In the genomic region with DNA sequence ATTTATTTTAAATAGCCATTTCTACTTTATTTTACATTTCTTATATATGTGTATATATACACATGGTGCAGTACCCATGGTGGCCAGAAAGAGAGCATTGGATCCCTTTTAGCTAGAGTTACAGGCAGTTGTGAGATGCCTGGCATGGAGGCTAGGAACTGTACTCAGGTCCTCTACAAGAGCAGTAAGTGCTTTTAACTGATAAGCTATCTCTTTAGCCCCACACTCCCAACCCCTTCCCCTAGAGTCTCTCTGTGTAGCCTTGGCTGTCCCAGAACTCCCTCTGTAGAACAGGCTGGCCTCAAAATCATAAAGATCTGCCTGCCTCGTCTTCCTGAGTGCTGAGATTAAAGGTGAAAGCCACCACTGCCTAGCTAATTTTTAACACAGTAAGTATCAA, we compare ENCODE assay signal across 16 mouse cellular contexts. TPM values are rescaled to one million over a fixed set of nuclear protein-coding genes. Genes with fewer than 3 reads are reported as not detected.
A peak's percentile ranks its signal among the peaks of the same experiment; 100 is the strongest.
DNase-seq lines count a peak whose midpoint lies in the region; ATAC-seq and TF ChIP-seq lines count a peak whose summit lies in the region.
"Had no signal": no experiment of that assay in that cellular context is flagged by ENCODE, and none has a peak within 500 bp of the region (broad histone marks: within the 10 kb centered on the region; RNA-seq: fewer than 3 reads in every experiment).

No protein-coding gene starts in this region.

- peaks cover 8% of the 10 kb centered on the region for H3K36me3 ChIP-seq in heart, adult 2 months (ENCODE audit: control insufficient read depth, insufficient read depth, low read length)
- peaks cover 8% of the 10 kb centered on the region; the same call in 1 of the 2 replicates for H3K36me3 ChIP-seq in heart, embryonic 10.5 days
- H3K36me3 ChIP-seq in liver, embryonic 16.5 days (ENCODE audit: control insufficient read depth, insufficient read depth), result no peaks in the 10 kb centered on the region
- no peaks in the 10 kb centered on the region for H3K36me3 ChIP-seq in intestine, embryonic 15.5 days
- H3K36me3 ChIP-seq in forebrain, embryonic 15.5 days, result no peaks in the 10 kb centered on the region
- H3K36me3 ChIP-seq: midbrain, embryonic 12.5 days had no signal

- TF ChIP-seq CTCF in heart, adult 2 months (IDR thresholded peaks at IDR 0.05), result peak; percentile 33

- intact Hi-C loops in heart, adult 2 months (cut with DNase I), result no loop called here

- H3K4me2 ChIP-seq in liver, embryonic 16.5 days (ENCODE audit: low read depth, low read length), result peak overlapping the region; percentile 25; the same call in 1 of the 2 replicates
- no peak overlapping the region for H3K4me2 ChIP-seq in intestine, embryonic 15.5 days (replicated peaks)
- H3K4me2 ChIP-seq in forebrain, embryonic 15.5 days (replicated peaks), result no peak overlapping the region
- H3K4me2 ChIP-seq: midbrain, embryonic 12.5 days had no signal

- H3K27ac ChIP-seq in heart, adult 2 months, result no peak overlapping the region
- no peak overlapping the region for H3K27ac ChIP-seq in heart, embryonic 10.5 days
- H3K27ac ChIP-seq in liver, embryonic 16.5 days (ENCODE audit: low read length), result no peak overlapping the region
- H3K27ac ChIP-seq in intestine, embryonic 15.5 days, result no peak overlapping the region
- H3K27ac ChIP-seq in forebrain, embryonic 15.5 days (replicated peaks), result no peak overlapping the region
- H3K27ac ChIP-seq: midbrain, embryonic 12.5 days had no signal

- TF ChIP-seq EP300 in heart, adult 2 months (IDR thresholded peaks at IDR 0.05; ENCODE audit: insufficient read depth, low read depth, low read length), result no peak

- DNase-seq in heart, adult 2 months, result no peak
- DNase-seq in heart, embryonic 10.5 days (ENCODE audit: low spot score), result no peak
- DNase-seq in B cell, adult 2 months, result peak; percentile 20 to 22
- DNase-seq in c-Kit-positive CD71-positive TER-119-positive erythroid progenitor cells, embryonic 14.5 days (ENCODE audit: low spot score), result peak; percentile 50
- no peak for DNase-seq in spleen, postnatal 10 days (ENCODE audit: low spot score in 2 of 2)
- DNase-seq: adrenal gland, adult 2 months; cerebellum, adult 9-11 months; heart, adult 18-20 months; heart, postnatal 10 days; spleen, adult 18-20 months had no signal

- no peaks in the 10 kb centered on the region for H3K27me3 ChIP-seq in heart, adult 2 months (ENCODE audit: control insufficient read depth, insufficient read depth, low read length)
- H3K27me3 ChIP-seq in heart, embryonic 10.5 days (ENCODE audit: insufficient read depth, poor library complexity, severe bottlenecking), result no peaks in the 10 kb centered on the region
- H3K27me3 ChIP-seq in liver, embryonic 16.5 days (ENCODE audit: control insufficient read depth, insufficient read depth, low read depth, low read length), result no peaks in the 10 kb centered on the region
- H3K27me3 ChIP-seq in intestine, embryonic 15.5 days (replicated peaks), result no peaks in the 10 kb centered on the region
- no peaks in the 10 kb centered on the region for H3K27me3 ChIP-seq in forebrain, embryonic 15.5 days
- H3K27me3 ChIP-seq: midbrain, embryonic 12.5 days; Patski had no signal

- 70% methylated on average over 1 of the region's 1 CpGs for WGBS in heart, adult 2 months
- 50% methylated on average over 1 of the region's 1 CpGs for WGBS in heart, embryonic 10.5 days
- 13% methylated on average over 1 of the region's 1 CpGs for WGBS in liver, embryonic 16.5 days (ENCODE audit: insufficient replicate concordance)
- 54% methylated on average over 1 of the region's 1 CpGs for WGBS in intestine, embryonic 15.5 days
- 87% methylated on average over 1 of the region's 1 CpGs for whole genome bisulfite sequencing in forebrain, embryonic 15.5 days

- H3K4me1 ChIP-seq in heart, adult 2 months (ENCODE audit: control insufficient read depth, insufficient read depth, low read length), result peaks cover 5% of the 10 kb centered on the region
- peaks cover 14% of the 10 kb centered on the region for H3K4me1 ChIP-seq in heart, embryonic 10.5 days
- H3K4me1 ChIP-seq in liver, embryonic 16.5 days (ENCODE audit: control insufficient read depth, low read depth, low read length), result peaks cover 22% of the 10 kb centered on the region
- H3K4me1 ChIP-seq in intestine, embryonic 15.5 days (replicated peaks), result peaks cover 6% of the 10 kb centered on the region; the same call in 1 of the 2 replicates
- peaks cover 19% of the 10 kb centered on the region for H3K4me1 ChIP-seq in forebrain, embryonic 15.5 days

- H3K9ac ChIP-seq in heart, adult 2 months (ENCODE audit: low read depth, low read length), result no peak overlapping the region
- no peak overlapping the region for H3K9ac ChIP-seq in liver, embryonic 16.5 days (ENCODE audit: low read depth, low read length)
- H3K9ac ChIP-seq in intestine, embryonic 15.5 days, result no peak overlapping the region
- H3K9ac ChIP-seq in forebrain, embryonic 15.5 days (replicated peaks), result no peak overlapping the region
- H3K9ac ChIP-seq: midbrain, embryonic 12.5 days had no signal

- no peak for TF ChIP-seq POLR2A in heart, adult 2 months (IDR thresholded peaks at IDR 0.05; ENCODE audit: insufficient read depth, low read depth, low read length)

- ATAC-seq in liver, embryonic 16.5 days (ENCODE audit: low read depth), result no peak
- no peak for ATAC-seq in intestine, embryonic 15.5 days
- ATAC-seq in forebrain, embryonic 15.5 days (replicated peaks), result no peak
- ATAC-seq: Patski had no signal

- no peaks in the 10 kb centered on the region for H3K9me3 ChIP-seq in heart, embryonic 10.5 days
- no peaks in the 10 kb centered on the region for H3K9me3 ChIP-seq in liver, embryonic 16.5 days (replicated peaks; ENCODE audit: control insufficient read depth, low read length)
- no peaks in the 10 kb centered on the region for H3K9me3 ChIP-seq in intestine, embryonic 15.5 days
- H3K9me3 ChIP-seq in forebrain, embryonic 15.5 days, result no peaks in the 10 kb centered on the region
- H3K9me3 ChIP-seq: midbrain, embryonic 12.5 days had no signal

- H3K79me2 ChIP-seq in heart, adult 2 months (replicated peaks; ENCODE audit: control insufficient read depth, insufficient read depth, low read length), result peaks cover 10% of the 10 kb centered on the region

- no peak overlapping the region for H3K4me3 ChIP-seq in heart, adult 2 months
- no peak overlapping the region for H3K4me3 ChIP-seq in heart, embryonic 10.5 days
- H3K4me3 ChIP-seq in liver, embryonic 16.5 days (ENCODE audit: low read depth, low read length), result no peak overlapping the region
- no peak overlapping the region for H3K4me3 ChIP-seq in intestine, embryonic 15.5 days (replicated peaks)
- no peak overlapping the region for H3K4me3 ChIP-seq in forebrain, embryonic 15.5 days
- H3K4me3 ChIP-seq: erythroblast, embryonic 14.5 days; midbrain, embryonic 12.5 days had no signal

RNA-seq across cellular contexts. Expression of gene Nup98, which starts 4.3 kb away (rescaled TPM):
- 10 to 100 TPM; 31.9 to 32.9 TPM for total RNA-seq in heart, adult 2 months (2021)
- 9.9 and 15.6 TPM in 2 replicates for polyA plus RNA-seq in heart, adult 2 months (2012; rRNA removed)
- 36.6 and 36.7 TPM in 2 replicates for polyA plus RNA-seq in heart, embryonic 10.5 days (2016; fragmentation: Nextera tagmentation; extraction: Ambion mirVana)
- 14.0 and 14.5 TPM in 2 replicates for polyA plus RNA-seq in liver, embryonic 16.5 days (2015; fragmentation: Nextera tagmentation; extraction: Ambion mirVana)
- polyA plus RNA-seq in intestine, embryonic 15.5 days (2015; fragmentation: Nextera tagmentation; extraction: Ambion mirVana), result 31.4 and 33.4 TPM in 2 replicates
- polyA plus RNA-seq in forebrain, embryonic 15.5 days (2015; fragmentation: Nextera tagmentation; extraction: Ambion mirVana), result 24.2 and 24.7 TPM in 2 replicates

RNA-seq across cellular contexts. Expression of gene Pgap2, which starts 4.4 kb away (rescaled TPM):
- total RNA-seq in heart, adult 2 months (2021), result 10 to 100 TPM; 59.7 to 65.4 TPM
- polyA plus RNA-seq in heart, adult 2 months (2012; rRNA removed), result 111 and 124 TPM in 2 replicates
- 49.0 and 54.0 TPM in 2 replicates for polyA plus RNA-seq in heart, embryonic 10.5 days (2016; fragmentation: Nextera tagmentation; extraction: Ambion mirVana)
- 24.8 and 25.2 TPM in 2 replicates for polyA plus RNA-seq in liver, embryonic 16.5 days (2015; fragmentation: Nextera tagmentation; extraction: Ambion mirVana)
- polyA plus RNA-seq in intestine, embryonic 15.5 days (2015; fragmentation: Nextera tagmentation; extraction: Ambion mirVana), result 98.9 and 109 TPM in 2 replicates
- 52.9 and 54.1 TPM in 2 replicates for polyA plus RNA-seq in forebrain, embryonic 15.5 days (2015; fragmentation: Nextera tagmentation; extraction: Ambion mirVana)

RNA-seq across cellular contexts. Expression of gene Rhog, which starts 50.2 kb away (rescaled TPM):
- total RNA-seq in heart, adult 2 months (2021), result 10 to 100 TPM; 22.4 to 26.3 TPM
- polyA plus RNA-seq in heart, adult 2 months (2012; rRNA removed), result 22.5 and 34.2 TPM in 2 replicates
- 42.8 and 48.9 TPM in 2 replicates for polyA plus RNA-seq in heart, embryonic 10.5 days (2016; fragmentation: Nextera tagmentation; extraction: Ambion mirVana)
- 49.5 and 56.3 TPM in 2 replicates for polyA plus RNA-seq in liver, embryonic 16.5 days (2015; fragmentation: Nextera tagmentation; extraction: Ambion mirVana)
- polyA plus RNA-seq in intestine, embryonic 15.5 days (2015; fragmentation: Nextera tagmentation; extraction: Ambion mirVana), result 60.2 and 62.1 TPM in 2 replicates
- polyA plus RNA-seq in forebrain, embryonic 15.5 days (2015; fragmentation: Nextera tagmentation; extraction: Ambion mirVana), result 16.7 and 19.6 TPM in 2 replicates

Comparison
In these comparisons a context has a peak if more than half of its experiments do, and no peak if none do; other contexts are left out.
1. DNase-seq: peak in B cell, adult 2 months (2 of 2) and c-Kit-positive CD71-positive TER-119-positive erythroid progenitor cells, embryonic 14.5 days (single experiment); none in heart, adult 2 months (0 of 2), heart, embryonic 10.5 days (single experiment) and spleen, postnatal 10 days (0 of 2).